Mouse (Mus musculus): ENCODE measurements around the gene Nectin4. TPM values are rescaled to one million over a fixed set of nuclear protein-coding genes. Genes with fewer than 3 reads are reported as not detected.
A peak's percentile ranks its signal among the peaks of the same experiment; 100 is the strongest.

Nectin4 gene
- total and polyA plus RNA-seq, 3 experiments: 0.30 to 2.7 (median 0.49) TPM

GRCm38 (mm10) chr1:171411492-171411941 lies 41.6 kb downstream of the Nectin4 start:
- H3K79me2 ChIP-seq (replicated peaks; ENCODE audit: control insufficient read depth, extremely low read depth, insufficient read depth, poor library complexity, severe bottlenecking): peaks cover 33% of the 10 kb centered on the region
- H3K4me3 ChIP-seq (replicated peaks in 1 of 3; ENCODE audit: low read depth in 2 of 3, low read length in 2 of 3, poor library complexity in 1 of 3): peak overlapping the region; percentile 87 to 88 (median 88)
- DNase-seq (ENCODE audit: extremely low read depth): no peak
- TF ChIP-seq NRF1 (IDR thresholded peaks at IDR 0.05; ENCODE audit: low read depth, low read length): no peak
- TF ChIP-seq CTCF (conservative IDR thresholded peaks at IDR 0.05 in 1 of 2, IDR thresholded peaks at IDR 0.05 in 1 of 2; ENCODE audit: low read depth in 2 of 2, low read length in 2 of 2): no peak
- no peak for TF ChIP-seq JUND (conservative IDR thresholded peaks at IDR 0.05; ENCODE audit: low read depth, low read length)
- TF ChIP-seq RAD21 (IDR thresholded peaks at IDR 0.05; ENCODE audit: low read depth, low read length): no peak
- TF ChIP-seq MXI1 (IDR thresholded peaks at IDR 0.05; ENCODE audit: low read depth, low read length): no peak; the same call in 1 of the 2 replicates
- no peak for TF ChIP-seq JUN (IDR thresholded peaks at IDR 0.05; ENCODE audit: insufficient read depth, low read depth, low read length)
- no peak for TF ChIP-seq PAX5 (IDR thresholded peaks at IDR 0.05; ENCODE audit: low read length)
- TF ChIP-seq CHD1 (IDR thresholded peaks at IDR 0.05; ENCODE audit: low read depth, low read length): no peak
- TF ChIP-seq ELF1 (IDR thresholded peaks at IDR 0.05; ENCODE audit: low read depth, low read length): no peak
- TF ChIP-seq SMC3 (IDR thresholded peaks at IDR 0.05; ENCODE audit: low read depth, low read length): no peak
- TF ChIP-seq USF1 (IDR thresholded peaks at IDR 0.05; ENCODE audit: low read depth, low read length): no peak
- no peak for TF ChIP-seq MAZ (IDR thresholded peaks at IDR 0.05; ENCODE audit: low read depth, low read length)
- TF ChIP-seq ZMIZ1 (IDR thresholded peaks at IDR 0.05; ENCODE audit: low read depth, low read length): no peak
- peaks cover 8 to 53% of the 10 kb centered on the region in 2 experiments; a peak in 3 of 4 replicates for H3K4me1 ChIP-seq (ENCODE audit: control insufficient read depth in 1 of 2, insufficient read depth in 2 of 2)
- no peak overlapping the region for H3K4me2 ChIP-seq (ENCODE audit: insufficient read depth, low read depth, poor library complexity, severe bottlenecking)
- peak overlapping the region; percentile 94 for H3K9ac ChIP-seq (ENCODE audit: insufficient read depth, low read depth)
- H3K9me3 ChIP-seq (replicated peaks; ENCODE audit: low read length): no peaks in the 10 kb centered on the region
- dilution Hi-C loops (cut with MboI; ENCODE audit: extremely low pct_ligation_motif_present, extremely low pct_unique_long_range_greater_than_20kb, low sequenced_read_pairs) (no loop called here), in situ Hi-C loops (cut with MboI; ENCODE audit: low pct_ligation_motif_present, low pct_unique_long_range_greater_than_20kb, low sequenced_read_pairs) (no loop called here)
- no peaks in the 10 kb centered on the region for H3K27me3 ChIP-seq (replicated peaks)
- peaks cover 37 to 63% of the 10 kb centered on the region in 2 experiments for H3K36me3 ChIP-seq (replicated peaks in 1 of 2; ENCODE audit: control insufficient read depth in 1 of 2, insufficient read depth in 1 of 2, low read length in 1 of 2)
- peak overlapping the region; percentile 93 for H3K27ac ChIP-seq (ENCODE audit: insufficient read depth, low read depth)

GRCm38 (mm10) chr1:171412001-171412441 lies 42.1 kb downstream of the Nectin4 start:
- Histone ChIP-seq H3K36me3 (replicated peaks in 1 of 2; ENCODE audit: control insufficient read depth in 1 of 2, insufficient read depth in 1 of 2, low read length in 1 of 2) (peaks cover 38 to 63% of the 10 kb centered on the region in 2 experiments), H3K9ac (ENCODE audit: insufficient read depth, low read depth) (peak overlapping the region; percentile 94), H3K79me2 (replicated peaks; ENCODE audit: control insufficient read depth, extremely low read depth, insufficient read depth, poor library complexity, severe bottlenecking) (peaks cover 33% of the 10 kb centered on the region), H3K27me3 (replicated peaks) (no peaks in the 10 kb centered on the region), H3K4me3 (replicated peaks in 1 of 3; ENCODE audit: low read depth in 2 of 3, low read length in 2 of 3, poor library complexity in 1 of 3) (peak overlapping the region; percentile 87 to 88 (median 88)), H3K4me1 (ENCODE audit: control insufficient read depth in 1 of 2, insufficient read depth in 2 of 2) (peaks cover 8 to 53% of the 10 kb centered on the region in 2 experiments; a peak in 3 of 4 replicates), H3K9me3 (replicated peaks; ENCODE audit: low read length) (no peaks in the 10 kb centered on the region), H3K4me2 (ENCODE audit: insufficient read depth, low read depth, poor library complexity, severe bottlenecking) (peak overlapping the region; percentile 72; the same call in 1 of the 2 replicates), H3K27ac (ENCODE audit: insufficient read depth, low read depth) (peak overlapping the region; percentile 93)
- peak; percentile 82 for DNase-seq (ENCODE audit: extremely low read depth)
- dilution Hi-C loops (cut with MboI; ENCODE audit: extremely low pct_ligation_motif_present, extremely low pct_unique_long_range_greater_than_20kb, low sequenced_read_pairs) (no loop called here), in situ Hi-C loops (cut with MboI; ENCODE audit: low pct_ligation_motif_present, low pct_unique_long_range_greater_than_20kb, low sequenced_read_pairs) (no loop called here)
- TF ChIP-seq UBTF (IDR thresholded peaks at IDR 0.05; ENCODE audit: low read depth, low read length) (no peak), CHD1 (IDR thresholded peaks at IDR 0.05; ENCODE audit: low read depth, low read length) (no peak), USF1 (IDR thresholded peaks at IDR 0.05; ENCODE audit: low read depth, low read length) (no peak), E2F4 (IDR thresholded peaks at IDR 0.05; ENCODE audit: insufficient replicate concordance, low read depth, low read length) (no peak), POLR2AphosphoS2 (IDR thresholded peaks at IDR 0.05; ENCODE audit: low read depth, low read length) (no peak), CTCF (conservative IDR thresholded peaks at IDR 0.05 in 1 of 2, IDR thresholded peaks at IDR 0.05 in 1 of 2; ENCODE audit: low read depth in 2 of 2, low read length in 2 of 2) (no peak), USF2 (conservative IDR thresholded peaks at IDR 0.05; ENCODE audit: low read depth, low read length) (no peak), JUND (conservative IDR thresholded peaks at IDR 0.05; ENCODE audit: low read depth, low read length) (no peak), RAD21 (IDR thresholded peaks at IDR 0.05; ENCODE audit: low read depth, low read length) (no peak), ZNF384 (IDR thresholded peaks at IDR 0.05; ENCODE audit: low read depth, low read length) (no peak), IRF4 (IDR thresholded peaks at IDR 0.05; ENCODE audit: low read depth, low read length) (peak; percentile 99), RCOR1 (conservative IDR thresholded peaks at IDR 0.05; ENCODE audit: low read depth, low read length) (peak; percentile 42; the same call in 1 of the 2 replicates), SMC3 (IDR thresholded peaks at IDR 0.05; ENCODE audit: low read depth, low read length) (no peak), NELFE (IDR thresholded peaks at IDR 0.05; ENCODE audit: low read depth, low read length) (no peak), TBP (conservative IDR thresholded peaks at IDR 0.05; ENCODE audit: low read depth, low read length) (peak; percentile 54; the same call in 1 of the 2 replicates), ZMIZ1 (IDR thresholded peaks at IDR 0.05; ENCODE audit: low read depth, low read length) (no peak), KAT2A (IDR thresholded peaks at IDR 0.05; ENCODE audit: insufficient replicate concordance, low read length) (no peak), BHLHE40 (IDR thresholded peaks at IDR 0.05; ENCODE audit: low read depth, low read length) (peak; percentile 70), JUN (IDR thresholded peaks at IDR 0.05; ENCODE audit: insufficient read depth, low read depth, low read length) (no peak), CHD2 (IDR thresholded peaks at IDR 0.05; ENCODE audit: low read length) (no peak), NRF1 (IDR thresholded peaks at IDR 0.05; ENCODE audit: low read depth, low read length) (no peak), ZC3H11A (IDR thresholded peaks at IDR 0.05; ENCODE audit: low read depth, low read length) (no peak), ELF1 (IDR thresholded peaks at IDR 0.05; ENCODE audit: low read depth, low read length) (peak; percentile 48), GABPA (IDR thresholded peaks at IDR 0.05; ENCODE audit: insufficient replicate concordance, low read depth, low read length) (no peak), MEF2A (IDR thresholded peaks at IDR 0.05; ENCODE audit: borderline replicate concordance, low read depth, low read length) (no peak; the same call in 1 of the 2 replicates), MXI1 (IDR thresholded peaks at IDR 0.05; ENCODE audit: low read depth, low read length) (peak; percentile 67; the same call in 1 of the 2 replicates), ZKSCAN1 (IDR thresholded peaks at IDR 0.05; ENCODE audit: borderline replicate concordance, low read depth, low read length) (no peak)
